In genomic region chr3:86107637-86108539, GRCm38 (mm10) we compare ENCODE assay signal across 17 mouse cellular contexts. TPM values are rescaled to one million over a fixed set of nuclear protein-coding genes. Genes with fewer than 3 reads are reported as not detected.
DNase-seq lines count a peak whose midpoint lies in the region; ATAC-seq and TF ChIP-seq lines count a peak whose summit lies in the region.
"Had no signal": no experiment of that assay in that cellular context is flagged by ENCODE, and none has a peak within 500 bp of the region (broad histone marks: within the 10 kb centered on the region; RNA-seq: fewer than 3 reads in every experiment).

No protein-coding gene starts in this region.

- no peak overlapping the region for H3K9ac ChIP-seq in forebrain, embryonic 14.5 days (ENCODE audit: low read length)
- H3K9ac ChIP-seq in forebrain, embryonic 16.5 days (replicated peaks; ENCODE audit: low read depth, low read length), result no peak overlapping the region
- no peak overlapping the region for H3K9ac ChIP-seq in MEL (ENCODE audit: control insufficient read depth, low read depth, low read length, poor library complexity, severe bottlenecking)
- no peak overlapping the region for H3K9ac ChIP-seq in intestine, postnatal 0 days (ENCODE audit: low read depth, low read length)
- peak overlapping the region; percentile 42 for H3K9ac ChIP-seq in liver, embryonic 16.5 days (ENCODE audit: low read depth, low read length)
- H3K9ac ChIP-seq: hindbrain, embryonic 13.5 days; neural tube, embryonic 13.5 days had no signal

- no peak overlapping the region for H3K4me2 ChIP-seq in forebrain, embryonic 14.5 days (ENCODE audit: low read length)
- no peak overlapping the region for H3K4me2 ChIP-seq in forebrain, embryonic 16.5 days (ENCODE audit: low read length)
- no peak overlapping the region for H3K4me2 ChIP-seq in intestine, postnatal 0 days (replicated peaks; ENCODE audit: low read depth)
- peak overlapping the region; percentile 34; the same call in 1 of the 2 replicates for H3K4me2 ChIP-seq in liver, embryonic 16.5 days (ENCODE audit: low read depth, low read length)
- H3K4me2 ChIP-seq: hindbrain, embryonic 13.5 days; neural tube, embryonic 13.5 days had no signal

- no peaks in the 10 kb centered on the region for H3K9me3 ChIP-seq in forebrain, embryonic 14.5 days (replicated peaks; ENCODE audit: control insufficient read depth, low read length)
- H3K9me3 ChIP-seq in forebrain, embryonic 16.5 days (ENCODE audit: control insufficient read depth, low read length), result no peaks in the 10 kb centered on the region
- H3K9me3 ChIP-seq in MEL (replicated peaks; ENCODE audit: insufficient read depth, low read length), result no peaks in the 10 kb centered on the region
- H3K9me3 ChIP-seq in intestine, postnatal 0 days (ENCODE audit: control insufficient read depth), result no peaks in the 10 kb centered on the region
- H3K9me3 ChIP-seq in liver, embryonic 16.5 days (replicated peaks; ENCODE audit: control insufficient read depth, low read length), result no peaks in the 10 kb centered on the region
- H3K9me3 ChIP-seq: hindbrain, embryonic 13.5 days; limb, embryonic 10.5 days; neural tube, embryonic 13.5 days had no signal

- no peak for TF ChIP-seq RAD21 in MEL (IDR thresholded peaks at IDR 0.05; ENCODE audit: low read depth, low read length)

- TF ChIP-seq EP300 in MEL (IDR thresholded peaks at IDR 0.05; ENCODE audit: low read depth in 1 of 2, low read length in 2 of 2), result no peak

- H3K79me2 ChIP-seq in MEL (ENCODE audit: control insufficient read depth, insufficient read depth, low read length, poor library complexity), result no peaks in the 10 kb centered on the region; the same call in 1 of the 2 replicates

- no peak overlapping the region for H3K27ac ChIP-seq in forebrain, embryonic 14.5 days (ENCODE audit: low read depth, low read length)
- H3K27ac ChIP-seq in forebrain, embryonic 16.5 days (ENCODE audit: low read length), result no peak overlapping the region
- peak overlapping the region; percentile 83 for H3K27ac ChIP-seq in MEL (ENCODE audit: control insufficient read depth, low read depth, low read length)
- H3K27ac ChIP-seq in intestine, postnatal 0 days (ENCODE audit: low read depth, low read length), result peak overlapping the region; percentile 73
- peak overlapping the region; percentile 97 for H3K27ac ChIP-seq in liver, embryonic 16.5 days (ENCODE audit: low read length)
- H3K27ac ChIP-seq: hindbrain, embryonic 13.5 days; left cerebral cortex, adult 2 months; limb, embryonic 10.5 days; neural tube, embryonic 13.5 days had no signal

- no peak for DNase-seq in forebrain, embryonic 14.5 days (ENCODE audit: low spot score)
- no peak for DNase-seq in MEL (ENCODE audit: low read depth, low spot score)
- DNase-seq in gastrocnemius, postnatal 10 days, result no peak
- no peak for DNase-seq in neural tube, embryonic 10.5 days (ENCODE audit: extremely low spot score, low spot score)
- DNase-seq in frontal cortex, adult 2 months (ENCODE audit: extremely low spot score in 1 of 2, low spot score in 1 of 2), result no peak
- DNase-seq: adrenal gland, postnatal 25 days; cerebellum, adult 9-11 months; kidney, postnatal 14 days; lung, adult 2 months; lung, postnatal 36 days had no signal

- ATAC-seq in forebrain, embryonic 14.5 days, result 0 out of 2 replicates have a peak, but pooled peaks have one; percentile 15
- ATAC-seq in forebrain, embryonic 16.5 days, result no peak
- ATAC-seq in intestine, postnatal 0 days, result peak; percentile 90
- peak; percentile 58 for ATAC-seq in liver, embryonic 16.5 days (ENCODE audit: low read depth)

- no peak overlapping the region for H3K4me3 ChIP-seq in forebrain, embryonic 14.5 days (ENCODE audit: low read depth, low read length)
- H3K4me3 ChIP-seq in forebrain, embryonic 16.5 days (replicated peaks; ENCODE audit: low read length), result no peak overlapping the region
- no peak overlapping the region for H3K4me3 ChIP-seq in MEL (ENCODE audit: control insufficient read depth in 1 of 2, insufficient read depth in 1 of 2, low read depth in 2 of 2, low read length in 2 of 2)
- no peak overlapping the region for H3K4me3 ChIP-seq in intestine, postnatal 0 days (ENCODE audit: low read depth, low read length)
- no peak overlapping the region for H3K4me3 ChIP-seq in liver, embryonic 16.5 days (ENCODE audit: low read depth, low read length)
- H3K4me3 ChIP-seq: hindbrain, embryonic 13.5 days; left cerebral cortex, adult 2 months; limb, embryonic 10.5 days; neural tube, embryonic 13.5 days had no signal

- no peaks in the 10 kb centered on the region for H3K36me3 ChIP-seq in forebrain, embryonic 14.5 days (ENCODE audit: control insufficient read depth, insufficient read depth, low read length)
- no peaks in the 10 kb centered on the region for H3K36me3 ChIP-seq in forebrain, embryonic 16.5 days (ENCODE audit: control insufficient read depth, insufficient read depth)
- H3K36me3 ChIP-seq in MEL (ENCODE audit: control insufficient read depth in 1 of 2, insufficient read depth in 2 of 2, low read length in 2 of 2), result peaks cover 0 to 18% of the 10 kb centered on the region in 2 experiments; a peak in 2 of 4 replicates
- H3K36me3 ChIP-seq in intestine, postnatal 0 days (ENCODE audit: control insufficient read depth, insufficient read depth), result peaks cover 52% of the 10 kb centered on the region
- H3K36me3 ChIP-seq in liver, embryonic 16.5 days (ENCODE audit: control insufficient read depth, insufficient read depth), result no peaks in the 10 kb centered on the region
- H3K36me3 ChIP-seq: neural tube, embryonic 13.5 days had no signal

- 51% methylated on average over 8 of the region's 8 CpGs for WGBS in forebrain, embryonic 14.5 days
- WGBS in forebrain, embryonic 16.5 days, result 52% methylated on average over 8 of the region's 8 CpGs
- WGBS in intestine, postnatal 0 days, result 57% methylated on average over 8 of the region's 8 CpGs
- WGBS in liver, embryonic 16.5 days (ENCODE audit: insufficient replicate concordance), result 80% methylated on average over 8 of the region's 8 CpGs

- no peaks in the 10 kb centered on the region for H3K27me3 ChIP-seq in forebrain, embryonic 14.5 days (replicated peaks; ENCODE audit: control insufficient read depth, insufficient read depth, low read length)
- no peaks in the 10 kb centered on the region for H3K27me3 ChIP-seq in forebrain, embryonic 16.5 days (replicated peaks; ENCODE audit: control insufficient read depth, insufficient read depth, low read length)
- H3K27me3 ChIP-seq in MEL (ENCODE audit: control insufficient read depth in 1 of 2, insufficient read depth in 2 of 2, low read length in 2 of 2), result no peaks in the 10 kb centered on the region
- H3K27me3 ChIP-seq in intestine, postnatal 0 days (replicated peaks; ENCODE audit: control insufficient read depth, insufficient read depth, low read length), result no peaks in the 10 kb centered on the region
- H3K27me3 ChIP-seq in liver, embryonic 16.5 days (ENCODE audit: control insufficient read depth, insufficient read depth, low read depth, low read length), result no peaks in the 10 kb centered on the region
- H3K27me3 ChIP-seq: hindbrain, embryonic 13.5 days; neural tube, embryonic 13.5 days had no signal

- TF ChIP-seq POLR2A in MEL (IDR thresholded peaks at IDR 0.05; ENCODE audit: control insufficient read depth in 1 of 2, insufficient read depth in 1 of 2, low read depth in 1 of 2, low read length in 2 of 2, poor library complexity in 1 of 2), result no peak

- H3K4me1 ChIP-seq in forebrain, embryonic 14.5 days (ENCODE audit: control insufficient read depth, insufficient read depth, low read length), result no peaks in the 10 kb centered on the region
- no peaks in the 10 kb centered on the region for H3K4me1 ChIP-seq in forebrain, embryonic 16.5 days (replicated peaks; ENCODE audit: control insufficient read depth, insufficient read depth, low read length)
- H3K4me1 ChIP-seq in MEL (ENCODE audit: control insufficient read depth in 1 of 2, insufficient read depth in 2 of 2, low read length in 2 of 2), result peaks cover 9 to 17% of the 10 kb centered on the region in 2 experiments
- 0 out of 2 replicates have a peak, but pooled peaks cover 5% of the 10 kb centered on the region for H3K4me1 ChIP-seq in intestine, postnatal 0 days (replicated peaks; ENCODE audit: control insufficient read depth, insufficient read depth, low read length)
- peaks cover 34% of the 10 kb centered on the region for H3K4me1 ChIP-seq in liver, embryonic 16.5 days (ENCODE audit: control insufficient read depth, low read depth, low read length)

- no peak for TF ChIP-seq CTCF in MEL (IDR thresholded peaks at IDR 0.05 in 2 of 3, conservative IDR thresholded peaks at IDR 0.05 in 1 of 3; ENCODE audit: control insufficient read depth in 1 of 3, insufficient read depth in 1 of 3, low read depth in 2 of 3, low read length in 3 of 3, poor library complexity in 1 of 3, severe bottlenecking in 1 of 3)
- no peak for TF ChIP-seq CTCF in intestine, postnatal 0 days (IDR thresholded peaks at IDR 0.05; ENCODE audit: low read depth)

TF ChIP-seq in MEL, 35 proteins besides CTCF, POLR2A, EP300 and RAD21:
- TF ChIP-seq TAL1 (IDR thresholded peaks at IDR 0.05; ENCODE audit: low read length) (no peak), E2F4 (IDR thresholded peaks at IDR 0.05; ENCODE audit: borderline replicate concordance, low read depth, low read length) (no peak), CHD1 (IDR thresholded peaks at IDR 0.05; ENCODE audit: low read depth, low read length) (no peak), NRF1 (IDR thresholded peaks at IDR 0.05; ENCODE audit: insufficient read depth, low read depth, low read length, poor library complexity, severe bottlenecking) (no peak), UBTF (IDR thresholded peaks at IDR 0.05; ENCODE audit: borderline replicate concordance, insufficient read depth, low read depth, low read length) (no peak), ETS1 (IDR thresholded peaks at IDR 0.05; ENCODE audit: low read depth, low read length) (no peak), JUND (IDR thresholded peaks at IDR 0.05; ENCODE audit: low read depth, low read length) (no peak)

RNA-seq across cellular contexts. Expression of gene Rps3a1, which starts 34.6 kb away (rescaled TPM):
- 802 and 926 TPM in 2 replicates for polyA plus RNA-seq in forebrain, embryonic 14.5 days (2014; fragmentation: Nextera tagmentation; extraction: Ambion mirVana)
- 654 and 744 TPM in 2 replicates for polyA plus RNA-seq in forebrain, embryonic 16.5 days (2015; fragmentation: Nextera tagmentation; extraction: Ambion mirVana)
- 2,397 and 2,507 TPM in 2 replicates for total RNA-seq in MEL (2012; rRNA removed)
- polyA plus RNA-seq in MEL (2012; ENCODE audit: insufficient read depth in 1 of 2, insufficient read length in 2 of 2, low read depth in 1 of 2, low replicate concordance in 2 of 2, missing spikeins in 1 of 2), result 1,000 to 10,000 TPM in 1 of 2 experiments, not detected in 1; 1,198 TPM
- 788 and 816 TPM in 2 replicates for polyA plus RNA-seq in intestine, postnatal 0 days (2015; fragmentation: Nextera tagmentation; extraction: Ambion mirVana)
- polyA plus RNA-seq in liver, embryonic 16.5 days (2015; fragmentation: Nextera tagmentation; extraction: Ambion mirVana), result 593 and 662 TPM in 2 replicates
- total RNA-seq in gastrocnemius, postnatal 10 days (2021), result 100 to 1,000 TPM; 713 to 722 TPM
- polyA plus RNA-seq in frontal cortex, adult 2 months (2012; rRNA removed), result 622 and 680 TPM in 2 replicates

Comparison
In these comparisons a context has a peak if more than half of its experiments do, and no peak if none do; other contexts are left out.
1. H3K27ac ChIP-seq: peak in MEL (single experiment), intestine, postnatal 0 days (single experiment) and liver, embryonic 16.5 days (single experiment); none in forebrain, embryonic 14.5 days (single experiment) and forebrain, embryonic 16.5 days (single experiment).